Mouse (Mus musculus) adrenal gland (tissue): ENCODE measurements around the gene Col25a1.

Source experiments
- intact Hi-C: fragments of 180-260 bp; cut with DNase I; formaldehyde crosslinking; loops from one replicate; pipeline ENCODE4 v1.15.1; 2025

The Col25a1 gene

DNA sequence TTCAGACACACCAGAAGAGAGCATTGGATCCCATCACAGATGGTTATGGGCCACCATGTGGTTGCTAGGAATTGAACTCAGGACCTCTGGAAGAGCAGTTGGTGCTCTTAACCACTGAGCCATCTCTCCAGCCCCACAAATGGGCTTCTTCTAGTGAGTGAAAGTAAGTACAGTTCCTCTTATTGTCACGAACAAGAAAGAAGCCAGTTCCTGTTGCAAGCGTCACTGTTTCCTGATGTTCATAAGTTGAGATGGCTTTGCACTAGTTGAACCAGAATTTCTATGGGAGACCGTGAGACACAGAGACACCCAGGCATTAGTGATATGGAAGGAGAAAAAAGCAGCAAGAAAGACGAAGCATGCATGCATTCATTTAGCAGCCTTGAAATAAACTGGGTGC lies 110.6 kb downstream of the Col25a1 start:
- intact Hi-C loops: no loop called here

DNA sequence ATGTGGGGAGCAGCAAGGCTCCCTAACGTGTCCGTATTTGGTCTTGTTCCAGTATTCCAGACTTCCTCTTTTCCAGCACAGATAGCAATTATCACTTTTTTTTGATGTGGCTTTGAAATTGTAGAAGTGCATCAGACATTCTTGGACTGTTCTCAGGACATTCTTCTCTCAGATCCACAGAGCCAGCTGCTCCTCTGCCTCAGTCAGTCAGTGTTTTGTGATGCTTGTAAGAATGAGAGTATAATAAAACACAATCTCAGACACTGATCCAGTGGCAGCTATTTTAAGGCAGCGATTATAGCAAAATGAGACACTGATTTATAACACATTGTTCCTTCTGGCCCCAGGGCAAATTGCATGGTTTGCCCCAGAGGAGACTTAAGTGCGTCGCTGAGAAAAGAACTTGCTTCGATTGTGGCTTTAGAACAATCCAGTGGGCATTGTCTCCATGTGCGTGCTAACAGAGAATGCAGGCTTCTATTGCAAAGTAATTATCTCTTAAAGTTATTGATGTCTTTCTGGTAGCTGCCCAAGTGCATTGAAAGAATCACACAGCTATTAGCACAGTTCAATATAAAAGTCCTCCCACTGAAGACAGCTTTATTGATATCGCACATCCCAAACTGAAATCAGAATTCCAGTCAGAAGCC lies 111.5 kb downstream of the Col25a1 start:
- intact Hi-C loops: no loop called here

DNA sequence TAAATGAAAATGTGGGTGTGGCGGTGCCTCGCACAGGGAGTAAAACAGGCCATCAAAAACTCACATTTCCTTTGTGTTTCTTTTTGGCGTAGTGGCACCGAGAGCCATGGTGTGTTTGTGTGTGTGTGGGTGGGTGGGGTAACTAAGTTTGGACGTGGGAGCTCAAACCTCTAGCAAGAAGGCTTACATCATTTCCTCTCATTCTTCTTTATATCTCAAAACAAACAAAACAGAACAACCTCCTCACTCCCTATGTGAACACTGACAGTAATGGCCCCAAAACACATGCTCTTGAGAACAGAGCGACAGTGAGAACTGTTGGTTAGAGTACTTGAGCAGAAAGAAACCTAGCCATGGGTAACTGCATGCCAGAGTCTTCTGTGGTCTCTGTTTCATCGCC lies 121.1 kb downstream of the Col25a1 start:
- intact Hi-C loops: no loop called here

DNA sequence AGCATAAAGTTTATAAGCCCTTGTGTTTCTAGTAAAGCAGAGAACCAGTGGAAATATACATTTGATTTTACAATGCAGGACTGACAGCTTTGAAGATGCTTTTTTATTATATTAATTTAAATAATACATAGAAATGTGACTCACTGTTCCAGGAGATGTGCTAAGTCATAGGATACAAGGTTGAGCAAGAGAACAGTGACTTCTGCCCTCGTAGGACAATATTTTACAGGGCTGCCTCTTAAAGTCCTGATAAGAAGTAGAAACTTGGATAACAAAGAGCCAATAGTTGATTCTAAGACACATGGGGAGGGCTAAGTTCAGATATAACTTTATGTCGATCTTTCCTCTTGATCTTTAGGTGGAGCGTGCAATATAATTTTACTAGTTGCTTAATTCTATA lies 124.8 kb downstream of the Col25a1 start:
- intact Hi-C loops: no loop called here

DNA sequence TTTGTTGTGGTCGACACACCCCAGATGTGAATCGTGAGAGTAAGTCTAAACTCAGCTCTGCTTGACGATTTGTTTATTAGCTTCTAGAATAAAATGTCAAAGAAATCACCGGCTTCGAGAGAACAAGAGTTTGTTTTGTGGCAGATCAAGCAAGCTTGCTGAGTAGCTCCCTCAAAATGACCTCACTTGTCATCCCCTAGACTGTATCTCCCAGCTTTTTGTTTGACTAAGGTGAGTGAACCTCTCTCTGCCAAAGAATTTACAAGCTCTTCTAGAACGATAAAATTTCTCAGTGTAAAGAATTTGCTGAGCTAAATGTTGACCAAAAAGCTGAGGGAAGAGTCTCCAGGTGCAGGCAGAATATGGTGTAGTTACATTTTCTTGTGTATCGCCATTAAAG lies 125.3 kb downstream of the Col25a1 start:
- intact Hi-C loops: no loop called here

DNA sequence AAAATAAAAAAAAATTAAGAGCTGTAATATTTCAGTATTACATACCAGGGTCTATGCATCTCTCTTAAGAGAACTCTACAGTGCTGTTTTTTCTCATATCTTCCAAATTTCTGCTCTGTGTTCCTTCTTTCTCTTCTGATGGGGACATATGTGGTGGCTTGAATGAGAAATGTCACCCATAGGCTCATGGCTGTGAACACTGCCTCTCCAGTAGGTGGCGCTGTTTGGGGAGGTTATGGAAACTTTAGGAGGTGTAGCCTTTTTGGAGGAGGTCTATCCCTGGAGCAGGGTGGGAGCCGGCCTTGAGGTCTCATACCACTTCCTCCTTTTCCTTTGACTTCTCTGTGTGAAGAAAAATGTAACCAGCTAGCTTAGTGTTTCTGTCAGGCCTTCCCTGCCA lies 128.4 kb downstream of the Col25a1 start:
- intact Hi-C loops: no loop called here

DNA sequence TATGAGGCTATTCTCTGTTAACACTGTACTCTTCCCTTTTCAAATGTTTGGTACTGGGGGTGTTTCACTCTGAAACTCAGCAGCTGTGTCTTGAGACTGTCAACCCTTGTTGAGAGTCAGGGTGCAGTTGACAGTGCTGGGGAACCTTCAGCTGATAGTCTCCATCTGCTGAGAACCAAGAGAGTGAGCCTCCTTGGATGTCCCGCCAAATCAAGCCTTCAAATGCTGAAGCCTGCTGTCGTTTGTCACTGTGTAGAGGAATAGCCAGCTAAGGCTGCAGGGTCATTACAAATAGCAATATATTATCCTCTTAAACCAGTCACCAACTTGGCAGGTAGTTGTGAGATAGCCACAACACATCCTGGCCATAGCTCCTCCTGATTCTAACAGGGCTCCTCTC lies 129.0 kb downstream of the Col25a1 start:
- intact Hi-C loops: no loop called here

DNA sequence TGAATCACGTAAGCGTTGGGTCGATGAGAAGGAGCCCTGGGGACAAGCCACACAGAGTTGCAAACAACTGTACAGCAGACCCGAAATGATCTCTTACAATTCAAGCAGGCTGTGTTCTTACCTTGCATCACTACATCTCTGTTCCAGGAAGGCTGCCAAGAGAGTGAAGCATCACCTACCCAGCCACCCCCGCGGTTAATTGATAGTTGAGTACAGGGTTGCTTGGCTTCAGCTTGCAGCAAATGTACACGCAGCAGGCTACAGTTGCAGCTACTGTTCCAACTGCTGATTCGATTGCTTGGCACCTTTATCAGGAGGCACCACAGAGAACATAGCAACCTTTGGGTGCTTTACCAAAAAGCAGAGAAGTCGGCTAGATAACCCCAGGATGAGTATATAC lies 133.8 kb downstream of the Col25a1 start:
- intact Hi-C loops: no loop called here

DNA sequence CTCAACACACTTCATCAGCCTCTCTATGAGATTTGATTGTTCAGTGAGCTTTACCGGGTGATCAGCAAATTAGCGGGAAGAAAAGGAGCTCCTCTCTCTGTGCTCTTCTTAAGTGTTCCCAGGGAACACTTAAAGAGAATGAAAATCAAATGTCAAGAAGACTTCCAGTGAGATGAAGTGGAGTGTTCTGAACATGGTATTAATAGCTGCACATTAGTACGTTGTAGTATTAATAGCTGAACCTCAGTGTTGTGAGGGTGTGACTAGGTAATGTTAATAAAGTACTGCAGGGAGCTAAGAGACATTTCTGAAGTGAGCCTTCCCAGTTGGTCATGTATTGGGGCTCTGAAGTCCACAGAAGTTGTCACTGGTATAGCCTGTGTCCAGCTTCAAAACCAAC lies 139.2 kb downstream of the Col25a1 start:
- intact Hi-C loops: no loop called here

DNA sequence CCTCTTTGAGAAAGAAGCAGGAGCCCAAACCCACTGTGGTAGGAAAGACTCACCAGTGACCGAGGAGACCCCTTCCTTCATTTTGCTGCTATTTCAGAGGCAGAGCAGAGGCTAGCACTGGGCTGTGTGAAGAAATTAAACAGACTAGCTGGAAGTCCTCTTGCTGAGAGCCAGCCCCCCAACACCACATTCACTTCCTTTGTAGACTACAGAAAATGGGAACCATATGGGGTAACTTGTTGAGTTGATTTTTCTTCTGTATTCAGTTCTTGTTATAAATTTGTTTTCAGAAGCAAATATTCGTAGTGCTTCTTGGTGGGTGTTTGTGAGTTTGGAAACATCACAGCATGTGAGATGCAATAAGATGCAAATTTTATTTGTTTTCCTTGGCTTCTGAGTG lies 142.6 kb downstream of the Col25a1 start:
- intact Hi-C loops: no loop called here

DNA sequence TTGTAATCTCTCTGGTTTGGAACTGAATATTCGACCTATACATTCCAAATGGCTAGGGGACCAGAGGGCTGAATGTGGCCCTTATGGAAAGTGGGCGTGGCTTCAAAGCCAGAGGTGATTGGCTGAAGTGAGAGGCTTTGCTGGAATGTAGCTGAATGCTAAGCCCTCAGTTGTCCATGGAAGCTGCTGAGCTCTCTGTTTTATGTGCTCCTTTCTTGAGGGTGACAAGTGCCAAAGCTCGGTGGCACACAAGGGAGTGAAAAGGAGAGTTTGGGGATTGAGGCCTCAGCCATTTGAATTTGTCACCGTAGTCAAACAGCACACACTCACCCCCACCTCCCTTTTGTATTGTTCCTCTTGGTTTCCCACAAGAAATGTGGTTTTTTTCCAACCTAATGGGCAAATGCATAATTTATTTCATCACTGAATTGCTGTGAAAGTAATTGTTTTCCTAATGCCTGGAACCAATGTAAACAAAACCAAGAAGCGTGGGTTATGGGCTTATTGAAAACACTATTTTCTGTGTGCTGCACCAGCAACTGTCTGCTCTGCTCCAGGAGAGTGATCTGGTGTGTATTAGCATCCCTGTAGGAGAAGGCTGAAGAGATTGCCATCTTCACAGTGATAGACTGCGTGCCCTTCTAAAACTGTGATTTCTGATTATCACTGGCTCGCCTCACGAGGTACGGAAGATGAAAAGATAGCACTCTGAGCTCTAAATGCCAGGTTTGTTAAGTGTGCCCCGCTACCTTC lies 147.2 kb downstream of the Col25a1 start:
- intact Hi-C loops: no loop called here

DNA sequence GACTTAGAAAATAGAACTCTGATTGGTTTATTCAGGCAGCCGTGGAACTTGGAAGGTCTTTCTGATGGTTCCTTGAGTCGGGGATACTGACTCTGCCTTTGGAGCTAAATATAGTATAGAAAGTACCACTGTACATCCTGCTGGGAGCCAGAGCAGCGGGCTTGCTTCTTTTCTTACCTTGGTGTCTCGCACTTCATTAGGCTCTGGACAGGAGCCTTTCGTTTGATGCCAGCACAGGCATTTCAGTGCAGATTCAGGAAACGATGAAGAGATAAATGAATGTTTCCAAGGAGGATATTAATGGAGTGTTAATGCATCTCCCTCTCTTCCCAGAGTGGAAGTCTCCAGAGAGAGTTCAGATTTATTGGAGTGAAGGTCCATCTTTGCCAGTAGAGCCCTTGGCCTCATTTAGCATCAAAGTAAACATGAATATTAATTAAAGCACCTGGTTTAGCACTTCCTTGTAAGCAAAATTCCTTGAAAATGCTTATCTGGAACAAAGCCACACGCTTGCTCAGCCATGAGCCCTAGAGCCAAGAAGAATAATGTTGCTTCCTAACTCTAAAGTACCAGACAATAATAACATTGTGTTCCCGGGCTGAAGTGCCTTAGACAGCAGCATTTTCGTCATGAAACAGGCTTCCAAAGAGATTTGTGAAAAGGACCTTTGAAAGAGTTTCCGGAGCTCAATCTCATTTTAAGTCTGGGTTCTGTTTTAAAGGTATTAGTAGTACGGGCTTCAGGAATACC lies 151.9 kb downstream of the Col25a1 start:
- intact Hi-C loops: no loop called here

DNA sequence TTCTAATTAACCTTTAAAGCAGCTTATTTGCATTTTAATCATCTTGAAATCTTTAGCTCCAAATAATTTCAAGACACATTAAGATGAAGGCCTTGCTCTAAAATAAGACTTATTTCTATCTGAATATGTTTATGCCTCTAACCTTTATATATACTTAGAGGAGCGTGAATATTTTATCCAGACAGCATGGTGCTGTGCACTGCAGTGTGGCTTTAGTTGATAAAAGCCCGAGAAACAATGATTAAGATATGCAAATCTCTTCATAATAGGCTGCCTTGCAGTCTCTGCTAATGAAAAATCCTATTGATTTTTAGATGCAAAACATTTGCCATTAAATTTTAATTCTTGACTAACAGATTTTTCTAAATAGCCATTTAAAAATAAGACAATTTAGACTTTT lies 156.8 kb downstream of the Col25a1 start:
- intact Hi-C loops: no loop called here

DNA sequence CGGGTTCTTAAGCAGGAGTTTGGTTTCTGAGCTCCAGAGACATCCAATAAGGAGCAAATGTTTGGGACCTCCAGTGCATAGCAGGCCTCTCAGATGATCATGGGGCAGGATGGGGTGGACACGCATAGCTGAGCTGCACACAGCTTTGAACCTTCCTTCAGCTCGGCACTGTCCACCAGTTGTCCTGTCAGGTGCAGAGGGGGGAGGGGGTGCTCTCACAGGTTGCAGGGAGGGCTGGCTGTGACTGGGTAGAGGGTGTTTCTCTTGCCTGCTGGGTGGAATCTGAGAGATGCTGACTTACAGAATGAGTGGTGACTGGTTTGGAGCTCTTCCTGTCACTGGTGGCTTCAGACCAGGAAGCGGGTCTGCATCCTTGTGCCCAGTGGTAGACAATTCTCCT lies 157.5 kb downstream of the Col25a1 start:
- intact Hi-C loops: no loop called here

DNA sequence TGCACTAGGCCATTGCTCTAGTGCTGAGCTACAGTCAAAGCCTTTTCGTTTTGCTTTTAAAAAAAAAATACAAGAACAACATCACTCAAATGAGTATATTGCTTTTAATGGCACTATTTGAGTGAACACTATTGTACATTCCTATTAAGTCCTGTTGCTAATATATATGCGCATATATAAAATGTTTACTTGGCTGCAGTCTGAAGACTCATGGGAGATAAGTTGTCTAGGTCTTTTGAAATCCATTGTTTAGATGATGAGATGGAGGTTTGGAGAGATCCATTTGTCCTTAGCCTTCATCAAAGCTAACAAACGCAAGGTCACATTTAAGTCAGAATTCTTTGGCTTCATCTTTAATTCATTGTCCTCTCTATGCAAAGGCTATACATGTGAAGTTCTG lies 157.9 kb downstream of the Col25a1 start:
- intact Hi-C loops: no loop called here

DNA sequence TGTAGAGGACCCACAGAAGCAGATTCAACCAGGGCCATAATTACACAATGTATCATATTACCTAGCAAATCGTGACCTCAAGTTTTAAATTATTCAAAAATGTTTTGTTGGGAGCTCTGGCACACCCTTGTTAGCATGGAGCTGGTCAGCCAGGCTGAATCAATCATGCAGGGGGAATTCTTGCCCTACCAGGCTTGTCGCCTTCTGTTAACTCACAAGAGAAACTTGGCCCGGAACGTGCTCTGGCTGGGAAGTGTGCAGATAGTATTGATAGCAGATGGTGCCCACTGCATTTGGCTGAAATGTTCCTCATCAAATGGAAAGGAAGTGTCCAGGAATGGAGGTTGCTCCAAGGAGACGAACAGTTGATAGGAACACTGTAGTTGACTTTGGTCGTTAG lies 158.9 kb downstream of the Col25a1 start:
- intact Hi-C loops: loop anchor here (10.0 kb wide), 1 partner anchor 105 kb away; no protein-coding TSS in a partner anchor

DNA sequence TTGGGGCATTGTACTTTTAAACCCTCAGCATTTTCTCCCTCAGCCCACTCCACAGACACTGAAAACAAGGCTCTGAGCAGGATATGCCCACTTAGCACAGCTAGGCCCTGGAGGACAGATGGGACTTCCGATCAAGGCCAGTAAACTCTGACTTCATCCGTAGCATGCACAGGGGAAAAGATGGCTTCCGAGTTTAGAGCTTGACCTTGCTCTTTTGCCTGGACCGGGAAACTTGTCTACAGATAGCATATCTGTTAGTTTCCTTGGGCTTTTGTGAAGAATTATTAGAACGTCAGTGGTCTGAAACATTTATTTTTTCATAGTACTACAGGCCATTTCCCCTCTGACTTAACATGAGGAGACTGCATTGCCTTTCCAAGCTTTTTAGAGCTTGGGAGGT lies 159.4 kb downstream of the Col25a1 start:
- intact Hi-C loops: loop anchor here (10.0 kb wide), 1 partner anchor 106 kb away; no protein-coding TSS in a partner anchor

DNA sequence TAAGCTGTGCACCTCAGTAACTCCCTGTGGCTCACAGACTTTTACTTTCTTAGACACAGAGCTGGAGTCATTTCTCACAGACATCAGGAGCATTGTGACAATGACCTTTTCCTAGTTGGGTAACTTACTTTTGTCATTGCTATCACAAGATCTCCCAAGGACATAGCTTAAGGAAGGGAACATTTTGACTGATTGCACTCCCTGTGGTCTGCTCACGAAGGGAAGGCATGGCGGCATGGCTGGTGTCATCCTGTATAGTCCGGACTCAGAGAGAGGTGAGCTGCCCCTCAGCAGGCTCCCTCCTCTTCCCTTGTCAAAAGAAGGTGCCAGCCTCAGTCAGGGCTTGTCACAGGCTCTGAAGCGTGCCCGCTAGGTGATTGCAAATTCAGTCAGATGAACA lies 160.6 kb downstream of the Col25a1 start:
- intact Hi-C loops: loop anchor here (10.0 kb wide), 1 partner anchor 107 kb away; no protein-coding TSS in a partner anchor

DNA sequence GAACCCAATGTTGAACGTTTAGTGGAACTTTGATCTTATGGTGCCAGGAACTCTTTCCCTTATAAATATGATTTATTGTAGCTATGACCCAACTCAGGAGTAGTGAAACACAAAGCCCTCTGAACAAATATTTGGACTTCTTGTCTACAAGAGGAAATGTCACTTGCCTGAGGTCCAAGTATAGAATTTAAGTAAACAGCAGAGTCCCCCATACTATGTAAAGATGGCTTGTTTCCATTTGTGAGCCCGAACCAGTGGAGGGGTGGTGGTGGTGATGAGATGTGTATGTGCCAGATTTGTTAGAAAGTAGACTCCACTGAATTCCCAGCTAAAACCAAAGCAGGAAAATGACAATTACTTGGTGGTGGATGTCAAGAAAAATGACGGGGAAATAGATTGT lies 169.2 kb downstream of the Col25a1 start:
- intact Hi-C loops: no loop called here

DNA sequence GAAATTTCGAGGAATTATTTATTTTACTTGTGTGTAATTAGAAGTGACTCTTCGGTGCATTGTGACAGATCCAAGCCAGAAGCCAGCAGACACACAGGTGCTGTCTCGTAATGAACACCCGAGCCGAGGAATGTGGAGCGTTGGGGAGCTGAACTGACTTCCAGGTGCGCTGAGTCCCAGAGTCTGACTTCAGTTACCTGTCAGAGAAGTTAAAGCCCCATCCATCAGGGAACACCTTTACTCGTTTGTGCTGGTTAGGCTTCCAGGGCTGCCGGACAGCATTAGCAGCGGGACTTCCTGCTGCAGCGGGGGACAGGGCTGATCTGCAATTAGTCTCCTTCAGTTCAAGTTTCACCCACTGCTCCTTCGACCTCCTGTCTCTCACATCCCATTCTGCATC lies 172.3 kb downstream of the Col25a1 start:
- intact Hi-C loops: no loop called here

DNA sequence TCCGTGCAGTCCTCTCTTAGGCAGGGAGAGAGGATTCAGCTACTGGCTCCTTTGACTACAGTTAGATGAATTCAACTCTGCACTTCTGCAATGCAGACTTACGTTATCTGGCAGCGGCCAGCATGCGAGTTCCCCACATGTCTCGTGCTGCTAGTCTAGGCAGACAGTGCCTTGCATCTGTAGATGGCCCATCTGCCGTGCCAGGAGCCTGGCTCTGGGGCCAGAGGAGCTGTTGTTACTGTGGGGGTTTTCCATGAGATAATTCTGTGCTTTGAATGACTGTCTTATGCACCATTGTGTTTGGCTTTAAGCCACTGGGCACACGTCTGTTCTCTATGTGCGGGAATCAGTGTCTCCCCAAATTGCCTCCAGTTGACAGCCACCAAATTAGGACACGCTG lies 173.5 kb downstream of the Col25a1 start:
- intact Hi-C loops: no loop called here

DNA sequence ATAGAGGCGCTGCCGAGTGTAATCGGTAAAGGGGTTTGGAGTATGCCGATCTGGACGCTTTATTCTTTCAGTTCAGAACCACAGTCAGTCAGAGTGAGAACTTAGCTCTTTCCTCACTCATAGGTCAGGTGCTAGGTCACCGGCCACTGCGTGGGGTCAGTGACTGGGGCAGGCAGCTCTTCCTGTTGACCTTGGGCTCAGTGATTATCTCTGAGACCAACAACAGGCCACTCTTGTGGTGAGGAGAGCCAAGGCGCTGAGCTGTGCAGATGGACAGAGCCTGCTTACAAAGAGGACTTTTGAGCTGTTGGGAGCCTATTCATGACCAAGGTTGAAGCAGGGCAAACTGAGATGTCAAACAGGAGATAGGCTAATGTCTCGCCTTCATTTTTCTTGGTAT lies 174.4 kb downstream of the Col25a1 start:
- intact Hi-C loops: no loop called here
